Mouse (Mus musculus): ENCODE results near the gene Il2rb.

Il2rb gene

DNA sequence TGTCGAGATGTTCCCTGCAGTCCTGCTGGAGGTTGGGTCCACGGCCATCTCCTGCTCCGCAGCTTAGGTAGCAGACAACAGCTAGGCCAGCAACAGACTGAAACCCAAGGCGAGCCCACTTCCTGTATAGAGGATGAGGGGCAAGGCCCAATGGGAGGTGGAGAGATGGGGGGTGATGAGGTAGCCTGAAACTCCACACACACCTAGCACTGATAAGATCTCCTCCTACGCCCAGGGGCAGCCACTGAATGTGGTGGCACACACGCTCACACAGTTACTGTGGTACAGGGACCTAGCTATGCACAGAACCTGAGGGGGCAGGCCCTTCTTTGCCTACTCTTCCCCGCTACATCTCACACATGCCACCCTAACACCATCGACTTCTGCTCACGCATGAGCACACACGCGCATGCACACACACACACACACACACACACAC is at the start of gene Il2rb:
Gene Il2rb, minus strand, starts transcription at position 304 of the 439 bp plus-strand sequence.
- DNase-seq (ENCODE audit: low spot score): no peak

- DNase-seq (ENCODE audit: low spot score): no peak
Observed at GRCm38 (mm10) chr15:78544561-78545001, 49.5 kb upstream of the Il2rb start, which contains the start of gene Sstr3. TSS of gene Sstr3 (minus strand) at chr15:78544685.

GRCm38 (mm10) chr15:78544041-78544440 is 49.0 kb upstream of the Il2rb start:
- DNase-seq (ENCODE audit: low spot score): no peak

GRCm38 (mm10) chr15:78542767-78543303 is 47.8 kb upstream of the Il2rb start:
- DNase-seq (ENCODE audit: low spot score): no peak

- no peak for DNase-seq (ENCODE audit: low spot score)
Observed at GRCm38 (mm10) chr15:78542098-78542766, 47.2 kb upstream of the Il2rb start.

GRCm38 (mm10) chr15:78541606-78542005 is 46.5 kb upstream of the Il2rb start:
- no peak for DNase-seq (ENCODE audit: low spot score)

GRCm38 (mm10) chr15:78541036-78541435 is 46.0 kb upstream of the Il2rb start:
- no peak for DNase-seq (ENCODE audit: low spot score)

DNA sequence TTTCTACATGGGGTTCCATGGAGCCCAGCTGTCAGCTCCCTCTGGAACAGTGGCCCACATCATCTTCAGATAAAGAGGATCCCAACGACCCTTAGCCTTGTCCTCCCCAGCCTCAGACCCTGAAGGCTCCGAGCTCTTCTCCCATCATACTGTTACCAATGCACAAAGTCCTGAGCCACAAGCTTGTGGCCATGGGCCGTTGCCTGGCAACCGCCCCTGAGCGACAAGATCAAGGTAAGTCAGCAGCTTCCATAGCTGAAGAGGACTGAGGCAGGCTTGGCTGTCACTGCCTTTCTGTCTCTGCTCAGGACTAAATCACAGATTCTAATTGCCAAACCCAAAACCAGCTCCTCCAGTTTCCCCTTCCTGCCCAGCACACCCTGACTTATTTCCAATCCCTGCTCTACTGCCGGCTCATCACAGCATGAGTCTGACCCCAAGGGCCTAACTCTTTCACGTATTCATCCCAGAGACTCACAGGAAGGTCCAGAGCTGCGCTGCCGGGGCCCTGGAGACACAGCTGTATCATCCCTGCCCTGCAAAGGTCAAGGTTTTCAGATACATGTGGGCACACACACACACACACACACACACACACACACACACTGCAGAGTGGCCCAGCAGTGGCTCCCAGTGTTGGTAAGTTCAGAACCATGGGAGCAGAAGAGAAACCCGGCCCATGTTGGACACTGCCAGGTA is 40.8 kb upstream of the Il2rb start:
- no peak for DNase-seq (ENCODE audit: low spot score)

DNA sequence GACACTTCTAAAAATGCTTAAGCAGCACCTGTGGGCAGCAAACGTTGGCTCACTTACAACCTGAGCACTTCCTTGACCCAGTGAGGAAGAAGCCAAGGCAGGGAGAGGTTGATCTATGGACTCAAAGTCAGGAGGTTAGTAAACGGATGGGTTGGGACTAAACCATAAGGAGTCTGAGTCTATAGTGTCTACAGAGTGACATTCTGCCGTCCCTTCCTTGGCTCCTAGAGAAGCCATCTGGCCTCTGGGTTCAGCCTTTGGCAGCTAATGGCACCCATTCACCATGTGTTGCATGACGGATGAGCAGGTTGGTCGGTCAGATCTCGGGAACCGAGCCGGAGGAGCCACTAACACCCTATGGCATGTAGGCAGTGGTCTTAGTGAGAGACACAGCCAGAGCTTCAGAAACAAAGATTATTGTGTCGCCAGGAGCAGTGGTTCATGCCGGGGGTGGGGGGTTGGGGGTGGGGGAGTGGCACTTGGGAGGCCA is 38.3 kb upstream of the Il2rb start:
- no peak for DNase-seq (ENCODE audit: low spot score)

- no peak for DNase-seq (ENCODE audit: low spot score)
Observed at GRCm38 (mm10) chr15:78532566-78533345, 37.7 kb upstream of the Il2rb start.

DNA sequence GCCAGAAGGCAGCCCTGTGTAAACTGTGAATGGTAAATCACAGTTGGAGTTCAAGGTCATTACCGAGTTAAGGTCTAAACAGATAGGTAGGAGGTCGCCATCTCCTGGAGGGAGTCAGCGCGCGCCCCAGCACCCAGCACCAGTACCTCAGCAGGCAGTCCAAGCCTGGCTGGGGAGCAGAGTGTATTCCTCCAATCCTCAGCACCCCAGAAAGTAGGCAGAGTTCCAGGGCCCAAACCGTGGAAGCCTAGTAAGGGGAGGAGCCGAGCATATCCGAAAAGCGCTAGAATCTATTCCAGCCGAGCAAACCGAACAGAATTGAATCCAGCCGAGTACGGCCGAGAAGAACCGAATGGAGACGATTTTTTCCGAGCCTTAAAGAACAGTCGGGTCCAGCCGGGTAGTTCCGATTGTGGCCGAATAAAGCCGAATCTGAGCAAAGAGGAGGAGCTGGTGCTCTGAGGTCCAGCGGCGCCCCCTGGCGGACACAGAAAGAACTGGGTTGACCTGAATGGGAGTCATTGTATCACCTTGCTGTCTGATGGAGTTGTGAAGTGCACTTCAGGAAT is 36.9 kb upstream of the Il2rb start:
- peak; percentile 77 for DNase-seq (ENCODE audit: low spot score)

DNA sequence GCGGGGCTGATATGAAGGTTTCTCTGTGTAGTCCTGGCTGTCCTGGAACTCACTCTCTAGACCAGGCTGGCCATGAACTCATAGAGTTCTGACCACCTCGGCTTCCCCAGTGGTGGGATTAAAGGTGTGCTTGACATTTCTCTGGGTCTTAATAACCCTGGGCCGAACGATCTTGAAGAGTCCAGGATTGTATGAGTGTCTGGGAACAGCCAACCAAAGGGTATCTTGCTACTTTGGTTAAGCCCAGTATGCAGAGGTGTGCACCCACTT is 36.3 kb upstream of the Il2rb start:
- no peak for DNase-seq (ENCODE audit: low spot score)

DNA sequence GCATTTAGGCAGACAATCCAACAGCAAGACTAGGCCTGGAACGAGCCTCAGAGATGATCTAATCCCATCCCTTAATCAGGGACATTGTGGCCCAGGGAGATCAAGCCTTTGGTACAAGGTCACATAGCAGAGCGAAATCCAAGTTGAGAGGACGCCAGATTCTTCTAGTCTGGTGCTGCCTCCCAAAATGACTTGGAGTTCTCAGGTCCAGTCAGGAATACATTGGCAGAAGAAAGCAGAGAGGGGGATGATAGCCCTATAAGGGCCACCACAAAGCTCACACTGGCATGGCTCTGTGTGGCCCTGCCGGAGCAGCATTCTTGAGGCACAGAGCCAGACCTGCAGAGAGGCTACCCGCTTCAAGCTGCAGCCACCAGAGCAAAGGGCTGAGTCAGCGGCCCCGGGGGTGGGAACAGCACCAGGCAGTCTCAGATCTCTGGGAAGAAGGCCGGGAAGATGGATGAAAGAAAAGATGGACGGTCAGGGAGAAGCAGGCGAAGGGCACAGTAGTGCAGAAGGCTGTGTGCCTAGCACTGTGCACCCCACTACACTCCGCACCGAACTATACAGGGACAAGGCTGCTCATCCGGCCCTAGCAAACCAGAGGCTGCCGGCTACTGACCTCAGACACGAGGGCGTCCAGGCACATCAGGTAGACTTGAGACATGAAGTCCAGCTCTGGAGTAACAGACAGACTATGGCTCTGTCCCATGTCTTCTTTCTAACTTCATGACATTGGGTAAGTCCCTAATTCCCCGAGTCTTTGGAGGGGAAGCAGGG is 35.8 kb upstream of the Il2rb start, which contains the start of gene C1qtnf6:
Gene C1qtnf6, minus strand, starts transcription at position 746 of the 780 bp plus-strand sequence.
- no peak for DNase-seq (ENCODE audit: low spot score)

GRCm38 (mm10) chr15:78530141-78530540 is 35.1 kb upstream of the Il2rb start:
- DNase-seq (ENCODE audit: low spot score): no peak

DNA sequence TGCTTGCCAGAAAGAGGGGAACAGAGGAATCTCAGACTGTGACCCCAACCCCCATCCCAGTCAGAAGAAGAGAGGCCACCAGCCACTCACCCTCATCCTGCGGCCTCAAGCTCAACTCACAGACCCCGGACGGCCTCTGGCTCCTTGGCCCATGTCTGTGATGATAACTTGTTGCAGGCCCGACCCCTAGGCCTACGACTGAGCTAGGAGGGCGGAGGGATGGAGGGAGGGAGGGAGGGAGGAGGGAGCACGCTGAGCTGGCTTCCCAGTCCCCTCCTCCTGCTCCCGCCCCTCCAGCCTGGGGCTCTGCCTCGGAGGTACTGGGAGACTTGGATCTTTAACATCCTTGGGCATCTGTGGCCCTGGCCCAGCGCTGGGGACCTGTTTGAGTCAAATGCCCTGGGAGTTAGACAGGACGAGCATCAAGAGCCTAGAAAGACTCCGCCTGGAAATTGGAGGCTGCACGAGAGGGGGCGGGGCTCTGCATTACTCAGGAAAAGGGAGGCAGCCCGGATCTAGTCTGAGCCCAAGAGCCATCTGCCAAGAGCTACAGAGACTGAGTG is 34.4 kb upstream of the Il2rb start:
- DNase-seq (ENCODE audit: low spot score): no peak

DNA sequence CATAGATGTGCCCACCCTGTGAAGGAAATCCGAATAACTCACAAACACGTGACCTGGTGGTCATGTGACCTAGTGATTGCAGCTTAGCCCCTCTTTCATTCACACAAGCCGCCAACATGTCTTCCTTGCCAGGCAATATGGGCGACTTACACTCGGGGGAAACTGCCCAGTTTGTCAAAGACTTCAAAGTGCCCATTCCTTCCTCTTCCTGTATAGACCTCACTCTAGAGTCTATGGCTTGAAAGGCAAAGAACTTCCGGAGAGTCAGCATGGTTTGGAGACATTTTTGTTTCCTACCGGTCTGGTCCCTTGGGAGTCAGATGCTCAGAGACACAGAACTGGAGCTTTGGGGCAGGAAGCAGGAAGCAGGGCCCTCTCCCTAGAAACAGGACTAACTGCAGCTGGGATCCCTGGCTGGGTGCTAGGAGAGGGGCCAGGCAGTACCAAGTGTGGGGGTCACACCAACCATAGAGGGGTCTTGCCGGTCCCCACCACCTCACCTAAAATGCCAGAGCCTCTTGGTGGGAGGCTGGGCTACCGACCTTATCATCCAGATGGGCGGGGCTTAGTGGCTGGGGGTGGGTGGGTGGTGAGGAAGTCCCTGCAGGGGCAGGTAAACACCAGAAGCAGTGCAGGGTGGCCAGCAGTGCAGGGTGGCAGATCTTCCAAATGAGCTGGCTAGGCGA is 33.8 kb upstream of the Il2rb start:
- DNase-seq (ENCODE audit: low spot score): no peak

GRCm38 (mm10) chr15:78527973-78528372 is 32.9 kb upstream of the Il2rb start:
- DNase-seq (ENCODE audit: low spot score): no peak

DNA sequence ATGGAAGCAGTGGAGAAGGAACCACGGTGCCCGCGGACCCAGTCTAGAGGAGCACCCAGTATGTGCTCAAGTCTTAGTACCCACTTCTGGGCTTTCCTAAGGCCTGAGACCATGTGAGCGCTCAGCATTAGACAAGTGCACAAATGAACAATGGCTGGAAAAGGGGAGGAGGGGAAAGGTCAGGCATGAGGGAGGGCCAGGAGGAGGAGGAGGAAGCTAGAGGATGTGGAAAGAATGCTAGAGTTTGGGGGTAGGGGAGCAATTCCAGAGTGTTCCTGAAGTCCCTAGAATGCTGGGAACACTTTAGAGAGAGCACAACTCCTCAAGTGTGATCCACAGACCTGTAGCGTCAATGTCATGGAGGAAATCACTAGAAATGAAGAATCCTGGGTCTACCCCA is 29.1 kb upstream of the Il2rb start:
- no peak for DNase-seq (ENCODE audit: low spot score)

DNA sequence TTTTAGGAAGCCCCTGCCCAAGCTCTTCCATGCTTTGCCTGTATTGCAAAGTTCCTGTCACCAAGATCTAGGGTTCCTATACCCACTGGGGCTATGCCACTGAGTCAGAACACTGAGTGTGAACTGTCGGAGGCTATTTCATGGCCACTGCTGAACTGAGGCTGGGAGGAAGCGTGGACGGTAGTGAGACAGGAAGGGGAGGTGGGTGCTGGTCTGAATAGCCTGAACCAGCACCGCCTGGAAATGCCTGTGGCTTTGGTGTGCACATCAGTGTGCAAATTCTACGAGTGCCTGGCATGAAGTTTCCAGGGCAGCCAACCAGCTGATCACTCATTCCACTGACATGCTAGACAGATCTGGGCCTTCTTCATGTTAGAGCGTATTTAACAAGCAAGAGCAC is 26.8 kb upstream of the Il2rb start:
- no peak for DNase-seq (ENCODE audit: low spot score)

GRCm38 (mm10) chr15:78521331-78521730 is 26.3 kb upstream of the Il2rb start:
- no peak for DNase-seq (ENCODE audit: low spot score)

Measured in c-Kit-positive CD71-positive TER-119-positive erythroid progenitor cells, embryonic 14.5 days (primary cell).